Comparison of ENCODE assay signal across 15 mouse cellular contexts in genomic region chr15:90616116-90616798, GRCm38 (mm10).
DNase-seq lines count a peak whose midpoint lies in the region; ATAC-seq and TF ChIP-seq lines count a peak whose summit lies in the region.
"Had no signal": no experiment of that assay in that cellular context is flagged by ENCODE, and none has a peak within 500 bp of the region (broad histone marks: within the 10 kb centered on the region; RNA-seq: fewer than 3 reads in every experiment).

No protein-coding gene starts in this region.

- H3K36me3 ChIP-seq in heart, embryonic 14.5 days (ENCODE audit: control insufficient read depth, insufficient read depth, low read length), result no peaks in the 10 kb centered on the region
- H3K36me3 ChIP-seq in lung, embryonic 14.5 days (ENCODE audit: insufficient read depth), result no peaks in the 10 kb centered on the region
- H3K36me3 ChIP-seq: forebrain, embryonic 15.5 days; hindbrain, embryonic 12.5 days had no signal

- 0 out of 4 replicates have a peak overlapping the region, but pooled peaks of 1 of the 2 experiments have one; percentile 14 for H3K27ac ChIP-seq in heart, embryonic 14.5 days (replicated peaks in 1 of 2; ENCODE audit: control insufficient read depth in 1 of 2, insufficient read depth in 1 of 2, low read depth in 2 of 2, low read length in 2 of 2)
- no peak overlapping the region for H3K27ac ChIP-seq in lung, embryonic 14.5 days (ENCODE audit: low read depth)
- no peak overlapping the region for H3K27ac ChIP-seq in gastrocnemius, adult 2 months
- H3K27ac ChIP-seq: forebrain, embryonic 15.5 days; hindbrain, embryonic 12.5 days; liver, embryonic 14.5 days had no signal

- in situ Hi-C loops in Patski (cut with MboI; ENCODE audit: low pct_unique_long_range_greater_than_20kb), result no loop called here

- peak overlapping the region; percentile 47 for H3K4me2 ChIP-seq in heart, embryonic 14.5 days (ENCODE audit: low read length)
- H3K4me2 ChIP-seq in lung, embryonic 14.5 days, result no peak overlapping the region
- H3K4me2 ChIP-seq: forebrain, embryonic 15.5 days; hindbrain, embryonic 12.5 days had no signal

- H3K9ac ChIP-seq in heart, embryonic 14.5 days (ENCODE audit: low read length), result no peak overlapping the region
- H3K9ac ChIP-seq in lung, embryonic 14.5 days, result no peak overlapping the region
- H3K9ac ChIP-seq: forebrain, embryonic 15.5 days; hindbrain, embryonic 12.5 days; liver, embryonic 14.5 days had no signal

- 0 out of 2 replicates have a peak, but pooled peaks cover 3% of the 10 kb centered on the region for H3K9me3 ChIP-seq in heart, embryonic 14.5 days (ENCODE audit: control insufficient read depth, low read length)
- H3K9me3 ChIP-seq in lung, embryonic 14.5 days (ENCODE audit: low read depth, low read length), result no peaks in the 10 kb centered on the region
- H3K9me3 ChIP-seq: forebrain, embryonic 15.5 days; hindbrain, embryonic 12.5 days had no signal

- no peak for DNase-seq in heart, adult 8-10 months (ENCODE audit: low spot score)
- DNase-seq in lung, embryonic 14.5 days, result peak; percentile 61
- DNase-seq in lung, adult 2 months, result no peak
- DNase-seq in Patski (ENCODE audit: low read depth, low spot score), result no peak
- DNase-seq in kidney, postnatal 14 days, result peak; percentile 30
- no peak for DNase-seq in right cerebral cortex, postnatal 10 days (ENCODE audit: low spot score in 2 of 2)
- no peak for DNase-seq in gastrocnemius, adult 2 months
- DNase-seq: left cerebral cortex, postnatal 4 days; retina, postnatal 1 day; spleen, adult 18-20 months had no signal

- TF ChIP-seq CTCF in lung, embryonic 14.5 days (IDR thresholded peaks at IDR 0.05; ENCODE audit: low read depth), result no peak
- no peak for TF ChIP-seq CTCF in lung, adult 2 months (IDR thresholded peaks at IDR 0.05; ENCODE audit: insufficient read depth, low read length)
- TF ChIP-seq CTCF in Patski (IDR thresholded peaks at IDR 0.05), result no peak
- TF ChIP-seq CTCF in gastrocnemius, adult 2 months (IDR thresholded peaks at IDR 0.05), result no peak

- no peak for TF ChIP-seq POLR2A in lung, adult 2 months (IDR thresholded peaks at IDR 0.05; ENCODE audit: borderline replicate concordance, extremely low read depth, low read depth, low read length)

- no peaks in the 10 kb centered on the region for H3K27me3 ChIP-seq in heart, embryonic 14.5 days (ENCODE audit: control insufficient read depth, insufficient read depth, low read length)
- no peaks in the 10 kb centered on the region for H3K27me3 ChIP-seq in lung, embryonic 14.5 days (ENCODE audit: insufficient read depth, low read length)
- H3K27me3 ChIP-seq in Patski, result no peaks in the 10 kb centered on the region
- H3K27me3 ChIP-seq: forebrain, embryonic 15.5 days; hindbrain, embryonic 12.5 days had no signal

- peak; percentile 64; the same call in 1 of the 2 replicates for ATAC-seq in heart, embryonic 14.5 days (ENCODE audit: insufficient number of reproducible peaks, insufficient read depth, low FRiP score, low read depth)
- peak; percentile 58; the same call in 1 of the 2 replicates for ATAC-seq in lung, embryonic 14.5 days (ENCODE audit: insufficient read depth)
- peak; percentile 67 for ATAC-seq in Patski
- ATAC-seq: CD4-positive, CD25-positive, alpha-beta regulatory T cell, adult 4 months; forebrain, embryonic 15.5 days had no signal

- intact Hi-C loops in gastrocnemius, adult 2 months (cut with DNase I), result no loop called here

- peaks cover 4 to 7% of the 10 kb centered on the region in 2 experiments; a peak in 1 of 4 replicates for H3K4me1 ChIP-seq in heart, embryonic 14.5 days (ENCODE audit: control insufficient read depth in 2 of 2, insufficient read depth in 2 of 2, low read length in 2 of 2)
- no peaks in the 10 kb centered on the region for H3K4me1 ChIP-seq in lung, embryonic 14.5 days (ENCODE audit: insufficient read depth)
- no peaks in the 10 kb centered on the region for H3K4me1 ChIP-seq in lung, adult 2 months (ENCODE audit: control insufficient read depth, insufficient read depth, low read length)
- H3K4me1 ChIP-seq: forebrain, embryonic 15.5 days; hindbrain, embryonic 12.5 days had no signal

- CTCF ChIA-PET in Patski (lab: Charles Lee), result interaction anchor here (1.2 to 2.2 kb wide), 2 partner anchors 10 to 12 kb away, joined by 3 to 8 read pairs; no protein-coding TSS in a partner anchor

- POLR2A ChIA-PET in Patski (lab: Charles Lee), result interaction anchor here (0.6 kb wide), 1 partner anchor 187 kb away, joined by 3 read pairs; no protein-coding TSS in a partner anchor

- H3K4me3 ChIP-seq in heart, embryonic 14.5 days (ENCODE audit: control insufficient read depth in 1 of 2, insufficient read depth in 1 of 2, low read depth in 1 of 2, low read length in 2 of 2), result peak overlapping the region; percentile 3 to 11; a peak in 1 of 4 replicates
- H3K4me3 ChIP-seq in lung, embryonic 14.5 days (ENCODE audit: low read depth, low read length), result no peak overlapping the region
- no peak overlapping the region for H3K4me3 ChIP-seq in lung, adult 2 months (replicated peaks; ENCODE audit: extremely low read depth, low read depth, low read length)
- no peak overlapping the region for H3K4me3 ChIP-seq in gastrocnemius, adult 2 months
- H3K4me3 ChIP-seq: forebrain, embryonic 15.5 days; hindbrain, embryonic 12.5 days had no signal

- WGBS in heart, embryonic 14.5 days, result 22% methylated on average over 8 of the region's 8 CpGs
- 39% methylated on average over 8 of the region's 8 CpGs for WGBS in lung, embryonic 14.5 days
- WGBS in lung, adult 2 months, result 49% methylated on average over 8 of the region's 8 CpGs

Comparison
In these comparisons a context has a peak if more than half of its experiments do, and no peak if none do; other contexts are left out.
1. DNase-seq: peak in lung, embryonic 14.5 days (single experiment) and kidney, postnatal 14 days (single experiment); none in heart, adult 8-10 months (single experiment), lung, adult 2 months (single experiment), Patski (single experiment), right cerebral cortex, postnatal 10 days (0 of 2) and gastrocnemius, adult 2 months (single experiment).
2. H3K4me3 ChIP-seq: peak in heart, embryonic 14.5 days (2 of 2); none in lung, embryonic 14.5 days (single experiment), lung, adult 2 months (single experiment) and gastrocnemius, adult 2 months (single experiment).
3. Peak in every context shown above with its lines, with median percentiles within 50 percentile points of each other: ATAC-seq.